Mouse (Mus musculus) erythroblast, embryonic 14.5 days (primary cell): ENCODE data around the gene Nid2. TPM values are rescaled to one million over a fixed set of nuclear protein-coding genes. Genes with fewer than 3 reads are reported as not detected.

Source experiments
- H3K27me3 ChIP-seq: 2 replicates; pipeline ENCODE4 v1.6.1; 2012; ENCODE audit warnings: inconsistent platforms; ENCODE audit not compliant: control insufficient read depth
- H3K36me3 ChIP-seq: 2 replicates; pipeline ENCODE4 v1.6.1; 2012; ENCODE audit warnings: mild to moderate bottlenecking, inconsistent platforms; ENCODE audit not compliant: control insufficient read depth
- H3K4me1 ChIP-seq: 2 replicates; pipeline ENCODE4 v1.6.1; 2012; ENCODE audit warnings: inconsistent platforms; ENCODE audit not compliant: control insufficient read depth
- H3K4me3 ChIP-seq: replicated peaks from 2 replicates; pipeline ENCODE3; 2012; ENCODE audit warnings: moderate library complexity, mild to moderate bottlenecking, inconsistent platforms
- H3K9me3 ChIP-seq: 2 replicates; pipeline ENCODE4 v1.6.1; 2012; ENCODE audit warnings: low read length, inconsistent platforms, mixed read lengths; ENCODE audit not compliant: control insufficient read depth
- GATA1 ChIP-seq: IDR thresholded peaks from 2 replicates; pipeline ENCODE4 v1.6.1; 2012; ENCODE audit warnings: low read length, inconsistent platforms, mixed read lengths
- TAL1 ChIP-seq: IDR thresholded peaks from 3 replicates; pipeline ENCODE4 v1.6.1; 2012; ENCODE audit warnings: low read length, inconsistent platforms, mixed read lengths
- polyA plus RNA-seq: library from polyadenylated mRNA; stranded (reverse); fragments of >175 nt; gene quantifications from 2 replicates; pipeline ENCODE4 v1.2.3, GENCODE M21; 2012

The Nid2 gene
- polyA plus RNA-seq, 1 experiment = 0.07 TPM

DNA sequence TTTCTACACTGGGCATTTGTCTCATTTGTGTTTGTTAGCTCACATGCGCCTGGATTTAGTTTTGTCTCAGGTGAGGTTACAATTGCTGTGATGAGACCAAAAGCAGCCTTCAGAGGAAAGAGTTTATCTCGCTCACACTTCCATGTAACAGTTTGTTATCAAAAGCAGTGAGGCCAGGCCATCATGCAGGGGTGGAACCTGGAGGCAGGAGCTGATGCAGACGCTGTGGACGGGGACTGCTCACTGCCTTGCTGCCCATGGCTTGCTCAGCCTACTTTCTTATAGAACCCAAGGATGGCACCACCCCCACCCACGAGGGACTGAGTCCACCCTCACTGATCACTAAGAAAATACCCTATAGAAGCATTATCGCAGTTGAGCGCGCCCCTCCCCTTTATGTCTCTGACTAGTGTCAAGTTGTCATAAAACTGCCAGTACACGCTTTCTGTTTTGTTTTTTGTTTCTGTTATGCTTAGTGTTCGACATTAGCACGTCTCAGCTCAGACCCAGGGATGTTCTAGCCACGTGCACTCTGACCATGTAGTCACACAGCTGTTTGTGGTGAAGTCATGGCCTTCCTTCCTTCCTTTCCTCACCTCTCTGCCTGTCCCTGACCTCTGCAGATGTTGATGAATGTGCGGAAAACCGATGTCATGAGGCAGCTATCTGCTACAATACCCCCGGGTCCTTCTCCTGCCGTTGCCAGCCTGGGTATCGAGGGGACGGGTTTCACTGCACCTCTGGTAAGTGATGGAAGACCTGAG lies 45.7 kb downstream of the Nid2 start:
- Histone ChIP-seq H3K36me3 (peaks cover 4% of the 10 kb centered on the region; the same call in 1 of the 2 replicates), H3K9me3 (no peaks in the 10 kb centered on the region), H3K27me3 (no peaks in the 10 kb centered on the region), H3K4me1 (peaks cover 13% of the 10 kb centered on the region), H3K4me3 (no peak overlapping the region)
- TF ChIP-seq TAL1 (no peak), GATA1 (no peak)

DNA sequence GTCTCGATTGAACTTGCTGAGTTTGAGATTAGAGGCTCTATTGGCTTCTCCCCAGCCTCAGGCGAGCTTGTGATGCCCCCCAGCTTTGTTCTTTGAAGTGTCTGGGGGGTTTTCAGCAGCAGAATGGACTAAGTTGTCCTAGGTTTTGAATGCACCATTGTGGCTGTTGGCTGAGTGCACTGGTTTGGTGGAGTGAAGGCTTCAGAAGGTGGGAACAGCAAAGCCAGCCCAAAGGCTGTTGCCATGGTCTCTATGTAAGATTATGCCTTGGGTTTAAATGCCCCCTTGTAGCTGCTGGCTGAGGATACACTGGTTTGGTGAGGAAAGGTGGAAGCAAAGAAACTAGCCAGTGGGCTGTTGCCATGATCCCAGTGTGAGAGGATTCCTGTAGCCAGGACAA lies 49.4 kb downstream of the Nid2 start:
- H3K9me3 ChIP-seq = no peaks in the 10 kb centered on the region
- peaks cover 23% of the 10 kb centered on the region for H3K4me1 ChIP-seq
- TF ChIP-seq TAL1 (no peak), GATA1 (no peak)
- no peaks in the 10 kb centered on the region for H3K27me3 ChIP-seq
- H3K4me3 ChIP-seq = no peak overlapping the region
- peaks cover 4% of the 10 kb centered on the region; the same call in 1 of the 2 replicates for H3K36me3 ChIP-seq

- peaks cover 17% of the 10 kb centered on the region for H3K4me1 ChIP-seq
- peaks cover 4% of the 10 kb centered on the region; the same call in 1 of the 2 replicates for H3K36me3 ChIP-seq
- no peaks in the 10 kb centered on the region for H3K9me3 ChIP-seq
- H3K4me3 ChIP-seq = no peak overlapping the region
- TF ChIP-seq GATA1 (no peak), TAL1 (no peak)
- no peaks in the 10 kb centered on the region for H3K27me3 ChIP-seq
These were observed 50.6 kb downstream of the Nid2 start for GRCm38 (mm10) chr14:19801474-19802215.

DNA sequence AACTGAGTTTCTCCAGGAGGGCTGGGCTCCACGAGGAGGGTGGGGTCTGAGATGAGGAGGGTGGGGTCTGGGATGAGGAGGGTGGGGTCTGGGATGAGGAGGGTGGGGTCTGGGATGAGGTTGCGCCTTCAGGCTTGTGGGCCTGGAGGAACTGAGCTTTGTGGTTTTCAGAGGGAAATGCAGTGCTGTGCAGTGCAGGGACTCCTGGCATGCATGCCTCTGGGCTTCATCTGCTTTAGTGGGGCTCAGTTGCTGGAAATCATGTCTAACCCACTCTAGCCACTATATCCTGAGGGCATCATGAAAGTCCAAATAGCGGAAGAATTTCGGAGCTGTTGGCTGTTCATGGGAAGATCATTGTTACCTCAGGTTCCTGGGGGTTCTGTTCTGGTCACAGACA lies 52.2 kb downstream of the Nid2 start:
- peaks cover 10% of the 10 kb centered on the region for H3K4me1 ChIP-seq
- no peaks in the 10 kb centered on the region for H3K27me3 ChIP-seq
- no peak for TF ChIP-seq GATA1
- no peak for TF ChIP-seq TAL1
- H3K36me3 ChIP-seq = peaks cover 4% of the 10 kb centered on the region; the same call in 1 of the 2 replicates
- H3K4me3 ChIP-seq = no peak overlapping the region
- H3K9me3 ChIP-seq = no peaks in the 10 kb centered on the region

DNA sequence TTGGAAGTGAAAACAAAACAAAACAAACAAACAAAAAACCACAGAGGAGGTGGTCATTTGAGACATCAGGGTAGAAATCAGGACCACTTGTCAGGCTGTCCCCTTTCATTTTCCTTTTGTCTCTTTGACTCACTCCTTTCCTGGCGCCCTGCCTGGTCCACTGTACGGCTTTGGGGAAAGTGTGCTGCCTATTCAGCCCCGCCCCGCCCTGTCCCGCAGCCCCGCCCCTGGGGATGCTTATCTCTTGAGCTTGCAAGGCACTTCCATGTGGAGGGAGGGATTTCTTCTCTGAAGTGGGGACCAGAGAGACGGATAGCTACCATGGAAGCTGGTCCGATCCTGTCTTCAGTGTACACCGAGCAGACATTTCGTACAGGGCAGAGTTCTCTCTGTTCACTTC lies 52.6 kb downstream of the Nid2 start:
- peaks cover under 1% of the 10 kb centered on the region; the same call in 1 of the 2 replicates for H3K36me3 ChIP-seq
- H3K9me3 ChIP-seq = no peaks in the 10 kb centered on the region
- H3K4me1 ChIP-seq = peaks cover 10% of the 10 kb centered on the region
- H3K27me3 ChIP-seq = no peaks in the 10 kb centered on the region
- no peak for TF ChIP-seq TAL1
- TF ChIP-seq GATA1 = no peak
- no peak overlapping the region for H3K4me3 ChIP-seq

- TF ChIP-seq GATA1 = no peak
- TF ChIP-seq TAL1 = no peak
- Histone ChIP-seq H3K36me3 (peaks cover 22% of the 10 kb centered on the region), H3K27me3 (no peaks in the 10 kb centered on the region), H3K9me3 (no peaks in the 10 kb centered on the region), H3K4me3 (no peak overlapping the region), H3K4me1 (peaks cover 10% of the 10 kb centered on the region)
These were observed 56.3 kb downstream of the Nid2 start for GRCm38 (mm10) chr14:19807339-19807738.

GRCm38 (mm10) chr14:19807858-19808257 lies 56.8 kb downstream of the Nid2 start:
- Histone ChIP-seq H3K4me3 (no peak overlapping the region), H3K27me3 (no peaks in the 10 kb centered on the region), H3K36me3 (peaks cover 27% of the 10 kb centered on the region), H3K9me3 (no peaks in the 10 kb centered on the region), H3K4me1 (peaks cover 10% of the 10 kb centered on the region)
- TF ChIP-seq GATA1 = no peak
- TF ChIP-seq TAL1 = no peak

GRCm38 (mm10) chr14:19809934-19810333 lies 58.9 kb downstream of the Nid2 start:
- H3K27me3 ChIP-seq = no peaks in the 10 kb centered on the region
- TF ChIP-seq GATA1 = no peak
- no peak for TF ChIP-seq TAL1
- H3K4me1 ChIP-seq = no peaks in the 10 kb centered on the region
- no peak overlapping the region for H3K4me3 ChIP-seq
- H3K36me3 ChIP-seq = peaks cover 45% of the 10 kb centered on the region
- H3K9me3 ChIP-seq = no peaks in the 10 kb centered on the region

GRCm38 (mm10) chr14:19813061-19813460 lies 62.0 kb downstream of the Nid2 start:
- peaks cover 69% of the 10 kb centered on the region for H3K36me3 ChIP-seq
- H3K4me3 ChIP-seq = no peak overlapping the region
- H3K9me3 ChIP-seq = no peaks in the 10 kb centered on the region
- H3K27me3 ChIP-seq = no peaks in the 10 kb centered on the region
- H3K4me1 ChIP-seq = no peaks in the 10 kb centered on the region
- TF ChIP-seq TAL1 (no peak), GATA1 (no peak)
